Mouse (Mus musculus) forebrain, embryonic 14.5 days (tissue): ENCODE results near the gene Syt17. TPM values are rescaled to one million over a fixed set of nuclear protein-coding genes. Genes with fewer than 3 reads are reported as not detected.

Source experiments
- ATAC-seq: fragments of 200-750 bp; cut with Nextera tagmentation; 2 replicates; pipeline ENCODE4 v1.8.0; 2017; ENCODE audit warnings: mild to moderate bottlenecking, moderate library complexity
- DNase-seq: peaks from one replicate; pipeline ENCODE4 v3.0.0-alpha.2; 2015; ENCODE audit warnings: low spot score
- H3K27ac ChIP-seq: fragments of 300-500 bp; sonication (generic); 2 replicates; pipeline ENCODE4 v1.5.1; 2014; ENCODE audit warnings: low read depth, mild to moderate bottlenecking, control low read depth, low read length, moderate library complexity
- H3K27me3 ChIP-seq: fragments of 300-500 bp; sonication (generic); replicated peaks from 2 replicates; pipeline ENCODE4 v1.6.1; 2014; ENCODE audit warnings: low read length, control low read depth, mixed read lengths; ENCODE audit not compliant: control insufficient read depth, insufficient read depth
- H3K36me3 ChIP-seq: fragments of 300-500 bp; sonication (generic); 2 replicates; pipeline ENCODE4 v1.6.1; 2014; ENCODE audit warnings: low read length, control low read depth; ENCODE audit not compliant: control insufficient read depth, insufficient read depth
- H3K4me1 ChIP-seq: fragments of 300-500 bp; sonication (generic); 2 replicates; pipeline ENCODE4 v1.6.1; 2014; ENCODE audit warnings: antibody characterized with exemption, low read length, control low read depth; ENCODE audit not compliant: control insufficient read depth, insufficient read depth
- H3K4me2 ChIP-seq: fragments of 300-500 bp; sonication (generic); 2 replicates; pipeline ENCODE4 v1.6.1; 2014; ENCODE audit warnings: mild to moderate bottlenecking, control low read depth, low read length
- H3K4me3 ChIP-seq: fragments of 300-500 bp; sonication (generic); 2 replicates; pipeline ENCODE4 v1.5.1; 2014; ENCODE audit warnings: low read depth, low read length, control low read depth
- H3K9ac ChIP-seq: fragments of 300-500 bp; sonication (generic); 2 replicates; pipeline ENCODE4 v1.6.1; 2014; ENCODE audit warnings: mild to moderate bottlenecking, low read length, control low read depth, moderate library complexity
- H3K9me3 ChIP-seq: fragments of 300-500 bp; sonication (generic); replicated peaks from 2 replicates; pipeline ENCODE4 v1.6.1; 2016; ENCODE audit warnings: low read length, control low read depth, mixed read lengths; ENCODE audit not compliant: control insufficient read depth
- WGBS: fragments of 180-500 bp; shearing (Covaris S2); extraction: QIAGEN DNeasy Blood & Tissue Kit; methylation state at CpG from one replicate; pipeline ENCODE4 v1.1.7; 2014; 5-methylcytosine and 5-hydroxymethylcytosine counted together
- polyA plus RNA-seq: library from polyadenylated mRNA; unstranded; fragments of >200 nt; fragmentation: Nextera tagmentation; extraction: Ambion mirVana; gene quantifications from 2 replicates; pipeline ENCODE4 v1.2.1, GENCODE M21; 2014

The Syt17 gene
- polyA plus RNA-seq, 1 experiment from 2014 or later: 5.0 TPM

DNA sequence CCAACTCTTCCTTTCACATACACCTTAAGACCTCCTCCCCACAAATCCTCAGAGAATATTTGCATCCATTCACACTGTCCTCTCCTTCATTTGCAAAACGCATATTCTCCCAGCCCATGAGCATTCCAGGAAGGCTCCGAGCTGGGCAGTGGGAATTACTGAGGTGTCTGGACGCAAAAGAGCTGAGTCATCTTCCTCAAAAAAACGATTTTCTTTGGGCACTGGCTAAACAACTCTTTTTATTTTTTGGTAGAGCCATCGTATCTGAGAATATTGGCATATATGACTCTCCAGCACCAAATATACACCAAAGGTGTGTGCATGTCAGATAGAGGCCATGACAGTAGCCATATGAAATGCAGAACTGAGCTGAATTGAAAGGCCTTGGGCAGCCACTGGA, 38.9 kb upstream of the Syt17 start:
- ATAC-seq (no peak), DNase-seq (no peak)
- WGBS: 60% methylated on average over 5 of the region's 5 CpGs
- Histone ChIP-seq H3K4me3 (no peak overlapping the region), H3K4me2 (no peak overlapping the region), H3K36me3 (no peaks in the 10 kb centered on the region), H3K27me3 (peaks cover 36% of the 10 kb centered on the region), H3K27ac (no peak overlapping the region), H3K9ac (no peak overlapping the region), H3K4me1 (no peaks in the 10 kb centered on the region), H3K9me3 (no peaks in the 10 kb centered on the region)

DNA sequence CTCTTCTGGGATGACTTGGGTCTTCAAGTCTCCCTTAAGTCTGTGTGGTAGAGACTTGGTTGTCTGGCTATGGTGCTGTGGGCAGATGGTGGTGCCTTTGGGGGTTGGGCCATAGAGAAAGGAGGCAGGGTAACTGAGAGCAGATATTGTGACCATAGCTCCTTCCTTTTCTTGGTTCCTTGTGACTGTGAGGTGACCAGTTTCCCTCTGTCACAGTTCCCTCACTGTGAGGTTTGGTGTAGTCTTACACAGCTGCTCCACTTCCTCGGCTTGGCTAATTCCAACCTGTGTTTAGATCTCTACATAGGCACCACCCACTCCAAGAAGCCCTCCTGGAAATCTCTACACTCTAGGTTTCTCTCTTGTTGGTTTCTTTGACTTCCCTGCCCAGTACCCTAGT, 36.0 kb upstream of the Syt17 start:
- 81% methylated on average over 1 of the region's 1 CpGs for WGBS
- ATAC-seq: no peak
- H3K36me3 ChIP-seq: no peaks in the 10 kb centered on the region
- peaks cover 7% of the 10 kb centered on the region; the same call in 1 of the 2 replicates for H3K27me3 ChIP-seq
- H3K4me1 ChIP-seq: no peaks in the 10 kb centered on the region
- H3K9me3 ChIP-seq: no peaks in the 10 kb centered on the region
- DNase-seq: no peak
- no peak overlapping the region for H3K4me3 ChIP-seq
- no peak overlapping the region for H3K9ac ChIP-seq
- H3K4me2 ChIP-seq: no peak overlapping the region
- no peak overlapping the region for H3K27ac ChIP-seq

DNA sequence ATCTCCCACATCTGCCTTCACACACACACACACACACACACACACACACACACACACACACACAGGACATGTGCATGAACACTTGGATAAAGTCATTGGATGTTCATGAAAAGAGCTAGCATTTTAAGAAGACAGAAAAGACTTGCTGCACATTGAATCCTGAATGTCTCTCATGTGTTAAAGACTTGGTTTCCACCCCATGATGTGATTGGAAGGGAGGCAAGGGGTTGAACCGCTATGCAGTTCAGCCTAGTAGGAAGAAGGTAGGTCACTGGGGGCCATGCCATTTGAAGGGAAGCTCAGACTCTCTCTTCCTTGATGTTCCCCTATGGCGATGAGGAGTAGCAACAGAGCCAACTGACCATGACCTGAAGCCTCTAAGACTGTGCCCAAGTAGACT, 34.0 kb upstream of the Syt17 start:
- H3K4me1 ChIP-seq: no peaks in the 10 kb centered on the region
- WGBS: 82% methylated on average over 2 of the region's 2 CpGs
- H3K27me3 ChIP-seq: no peaks in the 10 kb centered on the region
- ATAC-seq (no peak), DNase-seq (no peak)
- no peak overlapping the region for H3K27ac ChIP-seq
- no peak overlapping the region for H3K4me2 ChIP-seq
- H3K9ac ChIP-seq: no peak overlapping the region
- H3K4me3 ChIP-seq: no peak overlapping the region
- no peaks in the 10 kb centered on the region for H3K9me3 ChIP-seq
- no peaks in the 10 kb centered on the region for H3K36me3 ChIP-seq

DNA sequence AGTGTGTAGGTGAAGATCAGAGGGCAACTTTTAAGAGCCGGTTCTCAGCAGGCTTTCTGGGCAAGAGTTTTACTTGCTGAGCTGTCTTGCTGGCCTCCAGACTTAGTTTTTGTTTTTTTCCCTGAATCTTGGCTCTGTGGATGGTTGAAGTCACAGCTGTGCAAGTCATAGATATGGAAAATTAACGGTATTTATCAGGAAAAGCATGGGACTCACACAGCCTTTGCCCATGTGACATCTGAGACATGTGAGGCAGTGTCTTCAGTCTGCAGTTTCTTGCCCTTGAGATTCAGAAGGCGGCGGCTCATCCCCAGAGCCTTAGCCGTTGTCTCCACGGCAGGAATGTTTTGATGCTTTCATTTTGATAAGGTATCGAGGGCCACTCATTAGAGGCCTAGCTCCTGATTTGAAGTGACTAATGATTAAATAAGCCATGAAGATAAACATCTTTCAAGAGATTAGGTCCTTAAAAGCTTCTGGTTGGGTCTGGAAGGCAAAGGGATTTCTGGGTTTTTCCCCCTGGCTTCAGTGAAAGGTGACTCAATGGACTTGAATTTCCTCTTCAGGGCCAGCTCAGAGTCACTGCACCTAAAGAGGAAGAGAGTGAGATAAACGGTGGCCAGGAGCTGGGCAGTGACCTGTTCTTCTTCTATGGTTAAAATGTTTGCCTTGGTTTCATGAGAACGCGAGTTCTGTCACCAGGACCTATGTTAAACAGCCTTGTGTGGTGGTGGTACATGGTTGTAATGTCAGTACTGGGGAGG, 33.2 kb upstream of the Syt17 start:
- no peak overlapping the region for H3K4me3 ChIP-seq
- ATAC-seq (no peak), DNase-seq (no peak)
- no peak overlapping the region for H3K9ac ChIP-seq
- no peaks in the 10 kb centered on the region for H3K27me3 ChIP-seq
- WGBS: 83% methylated on average over 10 of the region's 10 CpGs
- no peaks in the 10 kb centered on the region for H3K4me1 ChIP-seq
- no peaks in the 10 kb centered on the region for H3K36me3 ChIP-seq
- no peaks in the 10 kb centered on the region for H3K9me3 ChIP-seq
- H3K4me2 ChIP-seq: no peak overlapping the region
- H3K27ac ChIP-seq: no peak overlapping the region

DNA sequence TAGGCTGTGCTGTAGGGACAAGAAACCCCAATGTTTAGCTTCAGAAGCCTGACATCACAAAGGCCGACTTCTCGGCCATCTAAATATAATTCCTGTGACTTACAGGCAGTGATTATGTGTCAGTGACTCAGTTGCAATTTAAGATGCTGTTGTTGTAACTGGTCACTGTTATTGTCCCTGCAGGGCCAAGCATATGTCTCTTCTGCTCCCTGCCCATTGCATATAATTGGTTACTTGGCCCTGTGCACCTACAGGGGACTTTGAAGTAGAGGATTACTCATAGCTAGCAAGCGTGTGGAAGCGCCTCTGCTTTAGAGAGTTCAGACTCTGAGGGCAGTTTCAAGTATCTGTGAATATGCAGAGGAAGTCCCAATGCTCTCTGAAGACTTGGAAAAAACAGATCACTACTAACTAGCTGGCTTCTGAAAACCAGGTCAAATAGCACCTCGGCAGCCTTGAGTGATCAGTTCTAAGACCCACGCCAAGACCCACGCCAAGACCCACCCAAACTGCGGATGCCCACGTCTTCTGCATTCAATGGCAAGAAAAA, 32.2 kb upstream of the Syt17 start:
- DNase-seq (no peak), ATAC-seq (no peak)
- Histone ChIP-seq H3K9ac (no peak overlapping the region), H3K4me1 (no peaks in the 10 kb centered on the region), H3K36me3 (no peaks in the 10 kb centered on the region), H3K27ac (no peak overlapping the region), H3K9me3 (no peaks in the 10 kb centered on the region), H3K27me3 (no peaks in the 10 kb centered on the region), H3K4me3 (no peak overlapping the region), H3K4me2 (no peak overlapping the region)
- 90% methylated on average over 9 of the region's 9 CpGs for WGBS

DNA sequence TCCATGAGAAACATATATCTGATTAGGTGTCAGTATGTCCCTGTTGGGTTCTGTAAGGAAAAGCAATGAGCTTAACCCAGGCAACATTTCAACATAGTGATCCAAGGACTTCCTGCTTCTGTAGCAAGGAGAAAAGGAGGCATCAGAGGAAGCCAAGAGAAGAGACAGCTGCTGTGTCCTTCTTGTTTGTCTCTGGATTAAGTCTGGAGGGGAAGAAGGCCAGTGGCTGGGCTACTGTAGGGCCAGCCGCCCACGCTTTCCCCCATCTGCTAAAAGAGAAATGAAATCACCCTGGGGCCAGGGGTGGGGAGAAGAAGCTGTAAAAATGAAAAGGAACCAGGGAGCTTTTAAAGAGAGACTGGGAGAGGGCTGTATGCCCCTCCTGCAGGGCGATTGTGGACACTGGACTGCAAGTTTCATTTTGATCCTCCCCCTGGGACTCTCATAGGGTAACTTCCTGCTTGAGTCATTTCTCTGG, 30.9 kb upstream of the Syt17 start:
- no peak overlapping the region for H3K4me2 ChIP-seq
- no peaks in the 10 kb centered on the region for H3K27me3 ChIP-seq
- ATAC-seq: no peak
- H3K9me3 ChIP-seq: no peaks in the 10 kb centered on the region
- H3K4me3 ChIP-seq: no peak overlapping the region
- no peaks in the 10 kb centered on the region for H3K4me1 ChIP-seq
- 63% methylated on average over 3 of the region's 3 CpGs for WGBS
- no peak for DNase-seq
- no peak overlapping the region for H3K9ac ChIP-seq
- H3K36me3 ChIP-seq: no peaks in the 10 kb centered on the region
- no peak overlapping the region for H3K27ac ChIP-seq

DNA sequence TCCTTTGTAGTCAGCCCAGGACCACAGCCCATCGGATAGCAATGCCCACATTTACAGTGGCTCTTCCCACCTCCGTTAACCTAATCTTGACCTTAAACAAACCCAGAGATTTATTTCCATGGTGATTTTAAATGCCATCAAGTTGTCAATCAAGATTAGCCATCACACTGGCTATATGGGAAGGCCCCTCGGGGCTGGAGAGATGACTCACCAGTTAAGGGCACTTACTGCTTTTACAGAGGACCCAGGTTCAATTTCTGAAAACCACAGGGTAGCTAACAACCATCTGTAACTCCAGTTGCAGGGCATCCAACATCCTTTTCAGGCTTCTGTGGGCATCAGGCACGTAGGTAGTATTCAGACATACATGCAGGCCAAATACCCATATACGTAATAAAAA, 28.4 kb upstream of the Syt17 start:
- Histone ChIP-seq H3K27me3 (no peaks in the 10 kb centered on the region), H3K27ac (no peak overlapping the region), H3K4me2 (no peak overlapping the region), H3K9ac (no peak overlapping the region), H3K36me3 (no peaks in the 10 kb centered on the region), H3K4me3 (no peak overlapping the region), H3K4me1 (no peaks in the 10 kb centered on the region), H3K9me3 (no peaks in the 10 kb centered on the region)
- ATAC-seq (no peak), DNase-seq (no peak)
- WGBS: 48% methylated on average over 5 of the region's 5 CpGs

DNA sequence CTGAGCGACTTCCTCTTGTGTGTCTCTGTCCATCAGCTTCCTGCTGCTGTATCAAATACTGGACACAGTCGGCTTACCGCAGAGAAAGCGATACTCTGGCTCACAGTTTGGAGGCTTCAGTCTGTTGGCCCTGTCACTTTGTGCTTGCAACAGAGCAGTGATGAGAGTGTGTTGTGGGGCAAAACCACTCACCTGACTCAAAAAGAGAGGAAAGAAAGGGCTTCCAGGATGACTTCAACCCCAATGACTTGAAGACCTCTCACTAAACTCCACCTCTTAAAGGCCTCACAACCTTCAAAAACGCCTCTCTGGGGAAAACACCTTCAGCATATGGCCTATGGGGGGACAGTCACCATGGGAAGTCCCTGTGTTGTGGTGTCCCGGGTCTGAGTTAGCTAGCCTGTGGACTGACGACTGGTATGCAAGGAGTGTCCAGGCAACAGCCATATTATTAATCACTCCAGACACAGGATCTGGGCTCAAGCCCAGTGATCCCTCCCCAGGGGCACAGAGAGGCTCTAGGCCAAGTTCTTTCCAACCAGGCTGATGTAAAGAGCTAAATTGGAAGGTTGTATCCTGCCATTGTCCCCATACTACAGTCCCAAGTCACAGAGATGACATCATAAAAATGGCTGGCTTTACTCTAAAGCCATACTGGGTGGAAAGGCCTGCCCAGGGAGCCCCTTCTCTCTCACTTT, 27.1 kb upstream of the Syt17 start:
- H3K4me3 ChIP-seq: no peak overlapping the region
- H3K9ac ChIP-seq: no peak overlapping the region
- DNase-seq (no peak), ATAC-seq (no peak)
- 84% methylated on average over 7 of the region's 7 CpGs for WGBS
- no peak overlapping the region for H3K27ac ChIP-seq
- H3K9me3 ChIP-seq: no peaks in the 10 kb centered on the region
- H3K4me1 ChIP-seq: no peaks in the 10 kb centered on the region
- no peaks in the 10 kb centered on the region for H3K27me3 ChIP-seq
- no peaks in the 10 kb centered on the region for H3K36me3 ChIP-seq
- no peak overlapping the region for H3K4me2 ChIP-seq

DNA sequence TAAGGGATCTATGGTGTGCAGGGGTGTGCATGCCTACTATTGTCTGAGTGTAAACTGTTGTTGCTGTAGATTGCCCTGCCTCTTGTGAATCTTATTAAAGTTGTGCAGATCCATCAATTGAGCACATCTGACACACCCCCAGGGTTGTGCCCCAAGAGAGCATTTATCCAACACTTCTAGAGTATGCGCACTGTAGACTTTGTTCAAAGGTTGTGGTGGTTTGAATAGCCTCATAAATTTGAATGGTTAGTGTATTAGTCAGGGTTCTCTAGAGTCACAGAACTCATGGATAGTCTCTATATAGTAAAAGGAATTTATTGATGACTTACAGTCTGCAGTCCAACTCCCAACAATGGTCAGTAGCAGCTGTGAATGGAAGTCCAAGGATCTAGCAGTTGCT, 24.9 kb upstream of the Syt17 start:
- WGBS: 95% methylated on average over 1 of the region's 1 CpGs
- no peak for DNase-seq
- no peak overlapping the region for H3K4me3 ChIP-seq
- no peaks in the 10 kb centered on the region for H3K4me1 ChIP-seq
- no peaks in the 10 kb centered on the region for H3K27me3 ChIP-seq
- H3K4me2 ChIP-seq: no peak overlapping the region
- no peaks in the 10 kb centered on the region for H3K36me3 ChIP-seq
- ATAC-seq: no peak
- H3K9ac ChIP-seq: no peak overlapping the region
- H3K9me3 ChIP-seq: no peaks in the 10 kb centered on the region
- H3K27ac ChIP-seq: no peak overlapping the region
